Mouse (Mus musculus): ENCODE measurements at regions not wholly inside any gene's neighbourhood (a gene's known extent, or its start where the extent isn't known, plus 50 kb on each side); places are given as distances from the start of the nearest gene placed in this dataset.
A peak's percentile ranks its signal among the peaks of the same experiment; 100 is the strongest.

- no peak overlapping the region for H3K27ac ChIP-seq (replicated peaks)
- WGBS = 97% methylated on average over 1 of the region's 1 CpGs
- H3K36me3 ChIP-seq = no peaks in the 10 kb centered on the region
- no peak for ATAC-seq (ENCODE audit: insufficient number of reproducible peaks, low FRiP score, low TSS enrichment, low read depth)
- no peak overlapping the region for H3K9ac ChIP-seq
- H3K4me3 ChIP-seq (replicated peaks) = no peak overlapping the region
- no peaks in the 10 kb centered on the region for H3K9me3 ChIP-seq (replicated peaks)
- H3K4me1 ChIP-seq = 0 out of 2 replicates have a peak, but pooled peaks cover under 1% of the 10 kb centered on the region
- H3K27me3 ChIP-seq = no peaks in the 10 kb centered on the region
- H3K4me2 ChIP-seq (replicated peaks) = no peak overlapping the region
Measured at GRCm38 (mm10) chr5:73896785-73897184, 171.4 kb downstream of the Usp46 start.

- no peaks in the 10 kb centered on the region for H3K9me3 ChIP-seq (replicated peaks)
- 92% methylated on average over 1 of the region's 1 CpGs for WGBS
- no peaks in the 10 kb centered on the region for H3K36me3 ChIP-seq
Measured at GRCm38 (mm10) chr5:73901651-73902050, 166.6 kb downstream of the Usp46 start.

GRCm38 (mm10) chr5:73902470-73903218 lies 165.6 kb downstream of the Usp46 start:
- Histone ChIP-seq H3K9me3 (replicated peaks) (no peaks in the 10 kb centered on the region), H3K36me3 (no peaks in the 10 kb centered on the region), H3K4me3 (replicated peaks) (no peak overlapping the region), H3K27me3 (no peaks in the 10 kb centered on the region), H3K4me2 (replicated peaks) (0 out of 2 replicates have a peak overlapping the region, but pooled peaks have one; percentile 12), H3K9ac (no peak overlapping the region), H3K4me1 (peaks cover 10% of the 10 kb centered on the region), H3K27ac (replicated peaks) (no peak overlapping the region)
- ATAC-seq (ENCODE audit: insufficient number of reproducible peaks, low FRiP score, low TSS enrichment, low read depth) = no peak
- 50% methylated on average over 7 of the region's 7 CpGs for WGBS

More at GRCm38 (mm10) chr5:73901651-73902050, 166.6 kb downstream of the Usp46 start:
- Histone ChIP-seq H3K27me3 (no peaks in the 10 kb centered on the region), H3K4me2 (replicated peaks) (no peak overlapping the region), H3K4me3 (replicated peaks) (no peak overlapping the region), H3K27ac (replicated peaks) (no peak overlapping the region), H3K4me1 (peaks cover 10% of the 10 kb centered on the region), H3K9ac (no peak overlapping the region)
- ATAC-seq (ENCODE audit: insufficient number of reproducible peaks, low FRiP score, low TSS enrichment, low read depth) = no peak

GRCm38 (mm10) chr5:73903219-73903570 lies 165.0 kb downstream of the Usp46 start:
- Histone ChIP-seq H3K27me3 (no peaks in the 10 kb centered on the region), H3K27ac (replicated peaks) (0 out of 2 replicates have a peak overlapping the region, but pooled peaks have one; percentile 11), H3K36me3 (no peaks in the 10 kb centered on the region), H3K4me3 (replicated peaks) (no peak overlapping the region), H3K4me1 (peaks cover 10% of the 10 kb centered on the region), H3K9ac (no peak overlapping the region), H3K4me2 (replicated peaks) (0 out of 2 replicates have a peak overlapping the region, but pooled peaks have one; percentile 12), H3K9me3 (replicated peaks) (no peaks in the 10 kb centered on the region)
- 52% methylated on average over 8 of the region's 8 CpGs for WGBS
- ATAC-seq (ENCODE audit: insufficient number of reproducible peaks, low FRiP score, low TSS enrichment, low read depth) = no peak

- Histone ChIP-seq H3K4me1 (peaks cover 10% of the 10 kb centered on the region), H3K36me3 (no peaks in the 10 kb centered on the region), H3K27me3 (no peaks in the 10 kb centered on the region), H3K4me3 (replicated peaks) (no peak overlapping the region), H3K4me2 (replicated peaks) (no peak overlapping the region), H3K9me3 (replicated peaks) (no peaks in the 10 kb centered on the region), H3K9ac (no peak overlapping the region), H3K27ac (replicated peaks) (no peak overlapping the region)
- ATAC-seq (ENCODE audit: insufficient number of reproducible peaks, low FRiP score, low TSS enrichment, low read depth) = no peak
- 65% methylated on average over 8 of the region's 8 CpGs for WGBS
Measured at GRCm38 (mm10) chr5:73904146-73904811, 164.0 kb downstream of the Usp46 start.

GRCm38 (mm10) chr5:73912149-73912548 lies 156.1 kb downstream of the Usp46 start:
- 79% methylated on average over 1 of the region's 1 CpGs for WGBS

GRCm38 (mm10) chr5:73913116-73913515 lies 155.1 kb downstream of the Usp46 start:
- Histone ChIP-seq H3K36me3 (no peaks in the 10 kb centered on the region), H3K27ac (replicated peaks) (no peak overlapping the region), H3K4me1 (peaks cover 3% of the 10 kb centered on the region; the same call in 1 of the 2 replicates), H3K9me3 (replicated peaks) (no peaks in the 10 kb centered on the region), H3K4me3 (replicated peaks) (no peak overlapping the region), H3K9ac (no peak overlapping the region), H3K27me3 (no peaks in the 10 kb centered on the region), H3K4me2 (replicated peaks) (no peak overlapping the region)
- WGBS = 58% methylated on average over 6 of the region's 6 CpGs
- no peak for ATAC-seq (ENCODE audit: insufficient number of reproducible peaks, low FRiP score, low TSS enrichment, low read depth)

More at GRCm38 (mm10) chr5:73912149-73912548, 156.1 kb downstream of the Usp46 start:
- Histone ChIP-seq H3K27me3 (no peaks in the 10 kb centered on the region), H3K4me1 (no peaks in the 10 kb centered on the region), H3K4me3 (replicated peaks) (no peak overlapping the region), H3K4me2 (replicated peaks) (no peak overlapping the region), H3K36me3 (no peaks in the 10 kb centered on the region), H3K9ac (no peak overlapping the region), H3K27ac (replicated peaks) (no peak overlapping the region), H3K9me3 (replicated peaks) (no peaks in the 10 kb centered on the region)
- no peak for ATAC-seq (ENCODE audit: insufficient number of reproducible peaks, low FRiP score, low TSS enrichment, low read depth)

- no peak overlapping the region for H3K4me2 ChIP-seq (replicated peaks)
- H3K4me3 ChIP-seq (replicated peaks) = no peak overlapping the region
- H3K9ac ChIP-seq = no peak overlapping the region
- ATAC-seq (ENCODE audit: insufficient number of reproducible peaks, low FRiP score, low TSS enrichment, low read depth) = no peak
- WGBS = 29% methylated on average over 2 of the region's 2 CpGs
- no peaks in the 10 kb centered on the region for H3K9me3 ChIP-seq (replicated peaks)
- no peaks in the 10 kb centered on the region for H3K27me3 ChIP-seq
- no peak overlapping the region for H3K27ac ChIP-seq (replicated peaks)
- peaks cover 3% of the 10 kb centered on the region; the same call in 1 of the 2 replicates for H3K4me1 ChIP-seq
- no peaks in the 10 kb centered on the region for H3K36me3 ChIP-seq
Measured at GRCm38 (mm10) chr5:73918011-73918410, 150.2 kb downstream of the Usp46 start.

- Histone ChIP-seq H3K36me3 (no peaks in the 10 kb centered on the region), H3K9ac (no peak overlapping the region), H3K4me3 (replicated peaks) (no peak overlapping the region), H3K27ac (replicated peaks) (no peak overlapping the region), H3K9me3 (replicated peaks) (no peaks in the 10 kb centered on the region), H3K4me1 (peaks cover 3% of the 10 kb centered on the region; the same call in 1 of the 2 replicates), H3K4me2 (replicated peaks) (no peak overlapping the region), H3K27me3 (no peaks in the 10 kb centered on the region)
- WGBS = 86% methylated on average over 6 of the region's 6 CpGs
- no peak for ATAC-seq (ENCODE audit: insufficient number of reproducible peaks, low FRiP score, low TSS enrichment, low read depth)
Measured at GRCm38 (mm10) chr5:73919936-73920335, 148.3 kb downstream of the Usp46 start.

- no peak overlapping the region for H3K4me2 ChIP-seq (replicated peaks)
- H3K4me3 ChIP-seq (replicated peaks) = no peak overlapping the region
- 68% methylated on average over 9 of the region's 9 CpGs for WGBS
- H3K4me1 ChIP-seq = peaks cover 14% of the 10 kb centered on the region; the same call in 1 of the 2 replicates
- no peaks in the 10 kb centered on the region for H3K27me3 ChIP-seq
- ATAC-seq (ENCODE audit: insufficient number of reproducible peaks, low FRiP score, low TSS enrichment, low read depth) = no peak
- no peaks in the 10 kb centered on the region for H3K36me3 ChIP-seq
- no peak overlapping the region for H3K9ac ChIP-seq
- no peak overlapping the region for H3K27ac ChIP-seq (replicated peaks)
- no peaks in the 10 kb centered on the region for H3K9me3 ChIP-seq (replicated peaks)
Measured at GRCm38 (mm10) chr5:73927534-73927933, 140.7 kb downstream of the Usp46 start.

- H3K4me1 ChIP-seq = peaks cover 14% of the 10 kb centered on the region; the same call in 1 of the 2 replicates
- no peak overlapping the region for H3K27ac ChIP-seq (replicated peaks)
- ATAC-seq (ENCODE audit: insufficient number of reproducible peaks, low FRiP score, low TSS enrichment, low read depth) = no peak
- H3K9me3 ChIP-seq (replicated peaks) = no peaks in the 10 kb centered on the region
- WGBS = 60% methylated on average over 10 of the region's 10 CpGs
- H3K4me3 ChIP-seq (replicated peaks) = no peak overlapping the region
- H3K4me2 ChIP-seq (replicated peaks) = no peak overlapping the region
- no peaks in the 10 kb centered on the region for H3K27me3 ChIP-seq
- H3K9ac ChIP-seq = no peak overlapping the region
- no peaks in the 10 kb centered on the region for H3K36me3 ChIP-seq
Measured at GRCm38 (mm10) chr5:73928691-73929090, 139.5 kb downstream of the Usp46 start.
